Mouse (Mus musculus) brain, embryonic 14.5 days (tissue): Measurements from ENCODE around the gene Map7d1.

Experiments used
- CTCF ChIP-seq: fragments of 200-500 bp; IDR thresholded peaks from 2 replicates; pipeline ENCODE4 v1.5.1; 2012; ENCODE audit warnings: inconsistent platforms, mild to moderate bottlenecking, moderate library complexity, borderline replicate concordance; ENCODE audit not compliant: insufficient read depth, insufficient read length; ENCODE audit errors: extremely low read depth
- POLR2A ChIP-seq: fragments of 200-500 bp; IDR thresholded peaks from 2 replicates; pipeline ENCODE4 v1.6.1; 2012; ENCODE audit warnings: mild to moderate bottlenecking, inconsistent platforms, borderline replicate concordance; ENCODE audit not compliant: poor library complexity, insufficient read depth, insufficient read length, severe bottlenecking; ENCODE audit errors: extremely low read depth

GRCm38 (mm10) chr4:126235191-126235590 lies 21.0 kb downstream of the Map7d1 start:
- TF ChIP-seq CTCF = no peak
- no peak for TF ChIP-seq POLR2A
